ENCODE assay signal across 24 mouse cellular contexts in the genomic region with DNA sequence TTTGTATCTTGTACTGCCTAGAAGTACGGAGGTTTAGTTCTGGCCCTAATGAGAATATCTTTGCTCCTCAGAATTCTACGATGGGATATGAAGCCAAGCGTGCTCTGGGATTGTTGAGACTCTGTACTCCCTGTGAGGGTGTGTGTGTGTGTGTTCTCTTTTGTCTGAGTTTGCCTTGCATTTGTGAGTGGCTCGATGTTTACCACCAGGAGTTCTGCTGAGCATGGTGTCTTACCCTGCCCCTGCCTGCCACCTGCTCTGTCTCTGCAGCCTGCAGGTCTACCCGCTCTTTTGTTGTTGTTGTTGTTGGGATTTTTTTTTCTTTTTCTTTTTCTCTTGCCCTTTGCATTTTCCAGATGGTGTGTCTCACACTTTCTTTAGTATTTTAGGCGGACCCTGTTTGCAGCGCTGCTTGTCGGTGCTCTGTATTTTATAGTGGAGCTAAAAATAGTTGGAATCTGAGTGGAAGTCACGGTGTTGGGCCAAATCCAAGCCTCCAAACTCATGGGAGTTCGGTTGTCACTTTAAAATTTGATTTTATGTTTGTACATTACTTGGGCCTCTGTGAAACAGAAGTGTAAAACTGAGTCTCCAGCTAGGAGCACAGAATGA. TPM values are rescaled to one million over a fixed set of nuclear protein-coding genes. Genes with fewer than 3 reads are reported as not detected.
DNase-seq lines count a peak whose midpoint lies in the region; ATAC-seq and TF ChIP-seq lines count a peak whose summit lies in the region.
"Had no signal": no experiment of that assay in that cellular context is flagged by ENCODE, and none has a peak within 500 bp of the region (broad histone marks: within the 10 kb centered on the region; RNA-seq: fewer than 3 reads in every experiment).

No protein-coding gene starts in this region.

- H3K9me3 ChIP-seq in forebrain, embryonic 13.5 days (replicated peaks) = 0 out of 2 replicates have a peak, but pooled peaks cover 2% of the 10 kb centered on the region
- H3K9me3 ChIP-seq in forebrain, embryonic 12.5 days = no peaks in the 10 kb centered on the region
- no peaks in the 10 kb centered on the region for H3K9me3 ChIP-seq in midbrain, embryonic 13.5 days
- H3K9me3 ChIP-seq: embryonic facial prominence, embryonic 15.5 days; heart, embryonic 12.5 days; limb, embryonic 12.5 days; liver, embryonic 12.5 days had no signal

- no peaks in the 10 kb centered on the region for H3K36me3 ChIP-seq in forebrain, embryonic 13.5 days (ENCODE audit: poor library complexity, severe bottlenecking)
- no peaks in the 10 kb centered on the region for H3K36me3 ChIP-seq in forebrain, embryonic 12.5 days (replicated peaks)
- H3K36me3 ChIP-seq in midbrain, embryonic 13.5 days = no peaks in the 10 kb centered on the region
- H3K36me3 ChIP-seq: embryonic facial prominence, embryonic 15.5 days; heart, embryonic 12.5 days; limb, embryonic 12.5 days; liver, embryonic 12.5 days had no signal

- no peaks in the 10 kb centered on the region for H3K27me3 ChIP-seq in forebrain, embryonic 13.5 days
- no peaks in the 10 kb centered on the region for H3K27me3 ChIP-seq in forebrain, embryonic 12.5 days
- no peaks in the 10 kb centered on the region for H3K27me3 ChIP-seq in midbrain, embryonic 13.5 days
- no peaks in the 10 kb centered on the region for H3K27me3 ChIP-seq in cerebellum, adult 2 months (ENCODE audit: control insufficient read depth, insufficient read depth, low read length)
- H3K27me3 ChIP-seq: embryonic facial prominence, embryonic 15.5 days; heart, embryonic 12.5 days; limb, embryonic 12.5 days; liver, embryonic 12.5 days had no signal

- no peak overlapping the region for H3K4me3 ChIP-seq in forebrain, embryonic 13.5 days
- no peak overlapping the region for H3K4me3 ChIP-seq in forebrain, embryonic 12.5 days (replicated peaks)
- no peak overlapping the region for H3K4me3 ChIP-seq in midbrain, embryonic 13.5 days (replicated peaks)
- H3K4me3 ChIP-seq in cerebellum, adult 2 months (replicated peaks; ENCODE audit: insufficient read depth, low read depth, low read length) = no peak overlapping the region
- H3K4me3 ChIP-seq: embryonic facial prominence, embryonic 15.5 days; heart, embryonic 12.5 days; limb, embryonic 12.5 days; liver, embryonic 12.5 days had no signal

- H3K27ac ChIP-seq in forebrain, embryonic 13.5 days = no peak overlapping the region
- no peak overlapping the region for H3K27ac ChIP-seq in forebrain, embryonic 12.5 days
- H3K27ac ChIP-seq in midbrain, embryonic 13.5 days = no peak overlapping the region
- no peak overlapping the region for H3K27ac ChIP-seq in cerebellum, adult 2 months (ENCODE audit: insufficient read depth, low read length)
- H3K27ac ChIP-seq: embryonic facial prominence, embryonic 15.5 days; hindbrain, embryonic 14.5 days; limb, embryonic 12.5 days; liver, embryonic 12.5 days had no signal

- H3K9ac ChIP-seq in forebrain, embryonic 13.5 days = no peak overlapping the region
- no peak overlapping the region for H3K9ac ChIP-seq in forebrain, embryonic 12.5 days
- no peak overlapping the region for H3K9ac ChIP-seq in midbrain, embryonic 13.5 days (replicated peaks)
- H3K9ac ChIP-seq: embryonic facial prominence, embryonic 15.5 days; heart, embryonic 12.5 days; hindbrain, embryonic 14.5 days; limb, embryonic 12.5 days; liver, embryonic 12.5 days had no signal

- ATAC-seq in forebrain, embryonic 13.5 days = peak; percentile 65; the same call in 1 of the 2 replicates
- ATAC-seq in forebrain, embryonic 12.5 days (ENCODE audit: low FRiP score) = no peak
- ATAC-seq in midbrain, embryonic 13.5 days = no peak
- ATAC-seq: liver, embryonic 12.5 days; midbrain, embryonic 16.5 days had no signal

- H3K4me2 ChIP-seq in forebrain, embryonic 13.5 days = no peak overlapping the region
- no peak overlapping the region for H3K4me2 ChIP-seq in forebrain, embryonic 12.5 days
- H3K4me2 ChIP-seq in midbrain, embryonic 13.5 days (replicated peaks) = no peak overlapping the region
- H3K4me2 ChIP-seq: embryonic facial prominence, embryonic 15.5 days; heart, embryonic 12.5 days; hindbrain, embryonic 14.5 days; limb, embryonic 12.5 days; liver, embryonic 12.5 days had no signal

- no peak for TF ChIP-seq CTCF in cerebellum, adult 2 months (IDR thresholded peaks at IDR 0.05; ENCODE audit: borderline replicate concordance, insufficient read depth, low read depth, low read length)

- TF ChIP-seq POLR2A in cerebellum, adult 2 months (IDR thresholded peaks at IDR 0.05; ENCODE audit: borderline replicate concordance, insufficient read depth, low read length) = no peak

- 75% methylated on average over 10 of the region's 10 CpGs for WGBS in forebrain, embryonic 13.5 days
- WGBS in forebrain, embryonic 12.5 days = 81% methylated on average over 10 of the region's 10 CpGs
- 85% methylated on average over 10 of the region's 10 CpGs for WGBS in midbrain, embryonic 13.5 days
- 56% methylated on average over 10 of the region's 10 CpGs for WGBS in cerebellum, adult 2 months

- no peaks in the 10 kb centered on the region for H3K4me1 ChIP-seq in forebrain, embryonic 13.5 days
- H3K4me1 ChIP-seq in forebrain, embryonic 12.5 days = no peaks in the 10 kb centered on the region
- no peaks in the 10 kb centered on the region for H3K4me1 ChIP-seq in midbrain, embryonic 13.5 days (replicated peaks)
- no peaks in the 10 kb centered on the region for H3K4me1 ChIP-seq in cerebellum, adult 2 months (ENCODE audit: control insufficient read depth, insufficient read depth, low read length)
- H3K4me1 ChIP-seq: embryonic facial prominence, embryonic 15.5 days; heart, embryonic 12.5 days; limb, embryonic 12.5 days; liver, embryonic 12.5 days had no signal

- DNase-seq in heart, postnatal 4 days = peak; percentile 6
- no peak for DNase-seq in heart, adult 8-10 months (ENCODE audit: low spot score)
- DNase-seq in right cerebral cortex, adult 18-20 months = peak; percentile 11
- no peak for DNase-seq in right cerebral cortex, postnatal 25 days
- no peak for DNase-seq in cerebellum, adult 2 months
- DNase-seq: adrenal gland, adult 8-10 months; cerebellum, adult 11-12 months; cerebellum, postnatal 25 days; embryo, embryonic 11 days; kidney, adult 8-10 months; lung, adult 2 months; lung, postnatal 36 days; thymus, postnatal 25 days had no signal

RNA-seq across cellular contexts. Expression of a gene that starts 41.7 kb away (rescaled TPM):
- 116 and 131 TPM in 2 replicates for polyA plus RNA-seq in forebrain, embryonic 13.5 days (2015; fragmentation: Nextera tagmentation; extraction: Ambion mirVana)
- polyA plus RNA-seq in forebrain, embryonic 12.5 days (2016; fragmentation: Nextera tagmentation; extraction: Ambion mirVana) = 53.6 and 56.1 TPM in 2 replicates
- total RNA-seq in heart, postnatal 4 days (2021) = under 1 TPM; 0.05 to 0.21 TPM
- under 1 TPM in 1 of 4 experiments, not detected in 3; 0.06 TPM for total RNA-seq in heart, adult 8-10 months (2022)
- 177 and 191 TPM in 2 replicates for polyA plus RNA-seq in midbrain, embryonic 13.5 days (2015; fragmentation: Nextera tagmentation; extraction: Ambion mirVana)
- polyA plus RNA-seq in cerebellum, adult 2 months (2012; rRNA removed) = 43.8 and 45.3 TPM in 2 replicates
- total RNA-seq: heart, postnatal 25 days; neutrophil, adult 5-6 weeks had no signal
- polyA plus RNA-seq: liver, embryonic 12.5 days; lung, adult 2 months had no signal

Comparison
In these comparisons a context has a peak if more than half of its experiments do, and no peak if none do; other contexts are left out.
1. DNase-seq: peak in heart, postnatal 4 days (single experiment) and right cerebral cortex, adult 18-20 months (single experiment); none in heart, adult 8-10 months (single experiment), right cerebral cortex, postnatal 25 days (single experiment) and cerebellum, adult 2 months (0 of 2).